Mouse (Mus musculus): ENCODE results near the gene Soat2. TPM values are rescaled to one million over a fixed set of nuclear protein-coding genes. Genes with fewer than 3 reads are reported as not detected.
A peak's percentile ranks its signal among the peaks of the same experiment; 100 is the strongest.

Gene Soat2
- polyA plus RNA-seq, 1 experiment: 0.89 TPM

DNA sequence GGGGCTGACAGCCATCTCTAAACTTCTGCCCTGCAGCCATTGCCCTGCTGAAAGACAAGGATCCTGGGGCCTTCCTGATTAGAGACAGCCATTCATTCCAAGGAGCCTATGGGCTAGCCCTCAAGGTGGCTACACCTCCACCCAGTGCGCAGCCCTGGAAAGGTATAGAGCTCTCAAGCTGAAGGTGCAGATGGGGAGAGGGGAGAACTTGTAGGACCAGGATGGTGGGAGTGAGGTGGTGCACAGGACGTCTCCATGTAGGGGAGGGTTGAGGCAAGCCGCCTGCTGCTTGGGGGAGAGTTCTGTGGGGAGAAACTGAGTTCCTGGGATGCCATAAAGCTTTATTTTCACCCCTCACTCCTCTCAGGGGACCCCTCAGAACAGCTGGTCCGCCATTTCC lies 36.7 kb upstream of the Soat2 start:
- no peak for DNase-seq (ENCODE audit: low spot score)

DNA sequence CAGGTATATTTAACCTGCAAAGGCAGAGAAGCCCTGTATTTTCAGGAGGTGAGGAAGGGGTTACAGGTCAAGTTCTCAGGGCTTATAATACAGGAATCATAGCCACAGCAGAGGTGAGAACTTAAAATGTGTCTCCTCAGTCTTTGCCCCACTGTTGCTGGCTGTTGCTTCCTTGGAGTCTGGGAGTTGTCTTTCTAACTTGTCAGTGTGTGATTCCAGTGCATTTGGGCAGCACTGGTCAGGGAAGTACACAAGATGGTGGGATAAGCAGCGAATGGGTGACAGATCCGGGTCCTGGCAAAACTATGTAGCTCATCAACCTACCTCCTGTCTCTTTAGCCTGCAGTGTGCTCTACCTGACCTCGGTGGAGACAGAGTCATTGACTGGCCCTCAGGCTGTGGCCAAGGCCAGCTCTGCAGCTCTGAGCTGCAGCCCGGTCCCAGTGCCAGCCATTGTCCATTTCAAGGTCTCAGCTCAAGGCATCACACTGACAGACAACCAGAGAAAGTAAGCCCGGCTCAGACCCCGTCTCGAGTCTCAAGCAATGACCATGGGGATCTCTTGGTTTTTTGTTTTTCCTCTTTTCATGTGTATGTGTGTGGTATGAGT lies 35.6 kb upstream of the Soat2 start:
- no peak for DNase-seq (ENCODE audit: low spot score)

DNA sequence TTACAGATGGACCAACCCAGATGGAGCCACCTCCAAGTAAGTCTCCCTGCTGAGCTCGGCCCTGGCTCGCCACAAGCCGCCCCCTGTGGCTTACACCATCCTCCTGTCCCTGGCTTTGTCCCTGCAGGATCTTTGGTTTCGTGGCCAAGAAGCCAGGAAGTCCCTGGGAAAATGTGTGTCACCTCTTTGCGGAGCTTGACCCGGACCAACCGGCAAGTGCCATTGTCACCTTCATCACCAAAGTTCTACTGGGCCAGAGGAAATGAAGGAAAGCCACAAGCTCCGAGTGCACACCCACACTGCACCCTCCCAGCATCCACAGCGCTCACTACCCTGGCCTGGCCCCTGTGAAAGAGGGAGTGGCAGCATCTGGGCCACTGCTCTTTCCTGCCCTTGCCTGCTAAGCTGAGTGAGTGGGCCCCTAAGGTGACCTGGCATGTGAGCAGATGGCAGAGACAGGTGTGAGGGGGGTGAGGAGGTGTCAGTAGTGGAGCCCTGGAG lies 34.5 kb upstream of the Soat2 start:
- no peak for DNase-seq (ENCODE audit: low spot score)

DNA sequence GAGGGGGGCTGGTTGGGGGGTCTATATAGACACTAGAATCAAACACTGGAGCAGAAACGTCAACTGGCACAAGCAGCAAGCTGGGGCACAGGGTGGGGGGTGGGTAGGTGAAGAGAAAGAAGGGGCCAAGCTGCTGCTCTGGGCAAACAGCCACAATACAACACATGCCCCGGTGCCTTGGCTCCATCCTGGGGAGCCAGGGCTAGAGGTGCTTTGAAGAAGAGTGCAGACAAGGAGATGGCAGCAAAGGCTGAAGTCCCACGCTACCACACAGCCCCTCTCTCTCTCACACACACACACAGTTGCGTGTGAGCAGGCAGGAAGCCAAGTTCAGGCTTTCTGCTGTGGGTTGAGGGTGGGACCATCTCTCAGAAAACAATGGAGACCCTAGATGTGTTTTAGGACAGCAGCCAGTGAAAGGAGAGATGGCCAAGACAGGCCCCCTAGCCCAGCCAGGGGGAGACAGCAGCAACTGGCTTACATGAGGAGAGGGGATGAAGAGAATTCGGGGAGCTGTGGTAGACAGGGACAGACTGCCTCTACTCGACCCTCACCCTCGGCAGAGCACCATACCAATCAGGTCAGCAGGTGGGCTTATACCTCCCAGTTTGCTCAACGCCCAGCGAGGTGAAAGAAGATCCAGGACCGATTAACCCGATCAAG lies 33.4 kb upstream of the Soat2 start:
- DNase-seq (ENCODE audit: low spot score): no peak

DNA sequence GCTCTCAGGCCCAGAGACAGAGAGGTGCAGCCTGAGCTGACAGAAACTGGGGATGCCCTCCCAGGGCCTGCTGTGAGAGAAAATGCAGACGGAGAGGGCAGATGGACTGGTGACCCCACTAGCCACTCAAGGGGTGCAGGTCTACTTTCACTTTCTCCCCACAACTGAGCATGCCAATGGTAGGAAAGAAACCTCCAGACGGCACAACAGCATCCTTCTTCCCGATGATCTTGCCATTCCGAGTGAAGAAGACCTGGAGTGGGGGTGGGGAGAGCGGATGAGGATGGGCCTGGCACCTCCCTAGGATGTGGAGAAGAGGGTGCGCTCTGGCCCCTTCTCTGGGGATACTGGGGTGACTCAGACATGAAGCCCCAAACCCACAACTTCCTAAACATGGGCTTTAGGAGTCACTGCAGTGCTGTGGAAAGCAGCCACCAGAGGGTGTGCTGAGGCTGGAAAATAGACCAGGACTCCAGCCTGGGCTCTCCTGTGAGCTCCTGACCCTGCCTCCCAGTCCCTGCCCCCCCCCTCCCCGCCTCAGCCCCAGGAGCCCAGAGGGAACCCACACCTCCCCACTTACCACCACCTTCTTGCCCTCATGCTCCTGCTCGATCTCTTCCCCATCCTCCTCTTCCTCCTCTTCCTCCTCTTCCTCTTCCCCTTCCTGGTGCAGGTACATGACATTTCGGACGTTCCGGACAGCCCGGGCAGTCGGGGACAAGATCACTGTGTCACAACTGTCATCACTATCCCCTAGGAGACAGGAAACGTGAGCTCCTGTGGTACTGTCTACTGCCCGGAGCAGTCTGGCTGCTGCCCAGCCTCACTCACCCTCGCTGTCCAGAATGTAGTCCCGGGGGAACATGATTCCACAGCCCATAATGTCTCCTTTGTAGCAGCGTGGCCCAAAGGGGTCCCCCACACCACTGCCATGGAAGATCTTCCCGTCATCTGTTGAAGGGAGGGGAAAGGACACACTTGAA lies 32.6 kb upstream of the Soat2 start:
- DNase-seq (ENCODE audit: low spot score): no peak

DNA sequence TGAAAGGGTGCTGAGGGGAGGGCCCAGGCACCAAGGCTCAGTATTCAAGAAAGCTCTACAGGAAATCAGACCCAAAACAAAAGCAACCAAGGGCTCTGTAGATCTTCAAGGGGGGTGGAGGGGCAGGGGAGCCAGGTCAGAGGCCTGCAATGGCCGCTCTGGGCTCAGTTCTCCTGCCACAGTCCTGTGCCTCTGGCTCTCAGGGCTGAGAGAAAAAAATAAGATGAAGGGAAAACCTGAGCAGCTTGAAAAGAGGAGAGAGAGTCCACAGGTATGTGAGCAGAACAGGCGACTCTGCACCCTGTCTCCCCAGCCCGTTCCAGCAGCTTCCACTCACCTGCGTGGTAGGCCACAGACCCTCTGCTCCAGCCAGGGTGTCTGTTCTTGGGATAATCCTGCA lies 31.7 kb upstream of the Soat2 start:
- DNase-seq (ENCODE audit: low spot score): no peak

DNA sequence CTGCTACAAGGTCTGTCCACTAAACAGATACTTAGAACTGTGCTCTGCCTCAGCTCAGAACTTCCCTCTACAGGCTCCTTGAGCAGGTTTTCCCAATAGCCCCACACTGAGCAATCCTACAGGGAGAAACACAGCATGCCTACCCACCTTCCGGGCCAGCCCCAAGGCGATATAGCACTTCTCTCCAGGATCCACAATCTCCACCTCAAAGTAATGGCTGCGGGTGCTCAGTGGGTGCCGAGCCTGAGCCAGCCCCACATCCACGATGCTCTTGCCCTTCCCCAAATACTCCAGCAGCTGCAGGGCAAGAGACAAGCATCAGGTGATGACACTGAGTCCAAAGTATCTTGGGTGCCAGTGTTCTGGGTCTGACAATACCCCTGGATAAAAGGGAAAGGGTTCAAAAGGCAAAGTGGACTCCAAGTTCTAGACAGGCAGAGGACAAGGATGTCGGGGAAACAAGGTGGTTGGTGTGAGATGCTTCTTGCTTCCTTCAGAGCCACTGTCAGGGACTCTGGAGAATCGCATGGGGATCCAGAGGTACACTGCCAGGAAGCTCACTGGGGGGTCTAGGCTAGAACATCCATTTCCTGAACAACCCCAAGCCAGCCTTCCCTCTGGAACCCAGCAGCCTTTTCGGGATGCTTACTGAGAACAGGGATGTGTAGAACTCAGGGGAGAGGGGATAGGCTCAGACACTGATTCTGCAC lies 31.1 kb upstream of the Soat2 start:
- no peak for DNase-seq (ENCODE audit: low spot score)

DNA sequence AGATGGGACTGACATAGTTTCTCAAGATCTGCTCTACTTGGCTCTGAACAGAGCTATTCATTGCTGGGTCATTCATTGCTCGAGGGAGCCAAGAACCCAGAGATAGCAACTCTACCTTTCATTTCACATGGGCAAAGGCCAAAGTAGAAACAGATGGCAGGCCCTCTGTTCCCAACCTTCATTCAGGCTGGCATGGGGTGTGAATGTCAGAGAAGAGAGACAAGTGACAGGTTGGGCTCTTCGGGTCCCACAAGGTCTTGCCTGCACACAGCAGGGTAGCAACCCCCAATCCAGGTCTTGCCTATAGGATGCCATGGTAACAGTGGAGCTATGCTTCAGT lies 30.5 kb upstream of the Soat2 start:
- DNase-seq (ENCODE audit: low spot score): no peak

DNA sequence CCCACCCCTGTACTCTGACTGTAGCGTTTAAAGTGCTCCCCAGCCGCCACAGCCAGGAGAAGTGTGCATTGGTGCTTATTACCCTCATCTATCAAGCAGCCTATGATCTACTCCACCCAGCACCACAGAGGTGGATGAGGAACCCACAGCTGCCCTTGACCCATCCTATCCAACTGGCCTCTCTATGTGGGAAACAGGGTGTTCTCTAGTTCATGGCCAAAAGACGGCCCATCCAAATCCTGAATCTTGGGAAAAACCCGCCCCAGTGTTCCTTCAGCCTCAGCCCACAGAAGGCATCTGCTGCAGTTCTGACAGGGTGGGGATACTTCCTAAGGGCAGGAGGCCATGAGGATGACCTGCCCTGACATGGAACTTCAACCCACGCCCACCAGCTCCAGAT lies 29.8 kb upstream of the Soat2 start:
- DNase-seq (ENCODE audit: low spot score): no peak

DNA sequence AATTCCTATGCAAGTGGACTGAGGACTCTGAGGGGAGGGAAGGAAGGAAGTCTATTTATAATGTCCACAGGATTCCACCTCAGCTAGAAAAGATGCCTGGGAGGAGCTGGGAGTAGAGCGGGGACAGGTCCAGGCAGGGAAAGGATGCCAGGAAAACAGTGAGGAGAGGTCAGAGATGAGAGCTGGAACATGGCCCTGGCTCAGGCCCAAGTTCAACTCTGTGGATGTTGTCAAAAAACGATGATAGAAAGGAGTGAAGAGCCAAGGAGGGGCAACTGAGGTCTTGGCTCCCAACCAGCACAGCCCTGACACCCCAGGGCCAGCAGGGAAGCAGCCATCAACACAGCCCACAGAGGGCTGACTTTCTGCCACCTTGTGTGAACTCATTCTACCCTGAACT lies 24.0 kb upstream of the Soat2 start:
- no peak for DNase-seq (ENCODE audit: low spot score)

DNA sequence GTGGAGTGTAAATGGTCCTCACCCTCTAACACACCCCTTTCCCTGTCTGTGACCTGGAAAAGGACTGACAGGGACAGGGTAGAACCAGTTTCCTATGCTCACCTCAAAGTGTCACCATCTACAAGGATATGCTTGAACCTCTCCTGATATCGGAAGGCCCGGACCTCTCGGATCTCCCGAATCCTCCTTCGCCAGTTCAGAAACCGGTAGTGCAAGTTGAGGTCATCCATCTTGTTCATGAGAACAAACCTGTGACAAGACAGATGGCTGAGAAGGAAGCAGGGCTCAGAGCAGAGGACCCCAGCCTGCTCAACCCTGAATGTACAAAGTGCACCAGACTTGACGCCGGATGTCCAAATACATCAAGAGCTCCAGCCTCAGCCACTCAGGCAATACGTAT lies 17.0 kb upstream of the Soat2 start:
- no peak for DNase-seq (ENCODE audit: low spot score)

DNA sequence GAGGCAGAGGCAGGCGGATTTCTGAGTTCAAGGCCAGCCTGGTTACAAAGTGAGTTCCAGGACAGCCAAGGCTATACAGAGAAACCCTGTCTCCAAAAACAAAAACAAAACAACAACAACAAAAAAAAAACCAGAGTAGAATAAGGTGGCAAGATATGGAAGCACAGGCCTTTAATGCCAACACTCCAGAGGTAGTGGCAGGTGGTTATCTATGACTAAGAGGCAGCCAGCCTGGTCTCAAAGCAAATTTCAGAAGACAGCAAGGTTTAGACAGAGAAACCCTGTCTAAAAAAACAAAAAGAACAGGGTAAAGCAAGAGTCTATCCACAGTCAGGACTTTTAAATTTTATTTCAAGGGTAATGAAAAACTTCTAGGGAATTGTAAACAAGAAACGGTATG lies 15.6 kb upstream of the Soat2 start:
- DNase-seq (ENCODE audit: low spot score): no peak

DNA sequence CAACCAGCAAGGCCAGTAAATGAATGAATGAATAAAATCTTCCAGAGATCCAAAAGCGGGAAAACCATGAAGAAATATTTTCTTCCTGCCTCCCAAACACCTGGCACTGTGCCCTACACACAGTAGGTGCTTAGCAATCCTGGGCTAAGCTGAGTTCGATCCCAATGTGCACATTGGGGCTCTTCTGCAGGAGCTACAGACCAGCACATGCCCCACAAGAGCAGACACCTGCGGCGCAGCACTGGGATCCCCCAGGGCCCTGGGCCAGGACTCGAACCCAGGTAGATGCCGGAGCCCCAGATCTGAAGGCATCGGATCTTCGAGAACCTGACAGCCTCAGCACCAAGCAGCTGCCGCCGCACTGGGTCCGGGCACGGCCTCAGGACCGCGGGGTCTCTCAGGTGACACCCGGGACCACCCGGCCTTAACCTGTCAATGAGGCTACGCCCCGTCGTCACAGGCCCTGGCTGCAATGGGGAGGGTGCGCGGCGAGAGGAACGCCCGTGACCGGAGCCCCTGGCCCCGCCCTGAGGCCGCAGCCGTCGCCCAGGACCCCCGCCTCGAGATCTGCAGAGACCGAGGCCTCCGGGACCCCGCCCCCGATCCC lies 14.7 kb upstream of the Soat2 start:
- no peak for DNase-seq (ENCODE audit: low spot score)

DNA sequence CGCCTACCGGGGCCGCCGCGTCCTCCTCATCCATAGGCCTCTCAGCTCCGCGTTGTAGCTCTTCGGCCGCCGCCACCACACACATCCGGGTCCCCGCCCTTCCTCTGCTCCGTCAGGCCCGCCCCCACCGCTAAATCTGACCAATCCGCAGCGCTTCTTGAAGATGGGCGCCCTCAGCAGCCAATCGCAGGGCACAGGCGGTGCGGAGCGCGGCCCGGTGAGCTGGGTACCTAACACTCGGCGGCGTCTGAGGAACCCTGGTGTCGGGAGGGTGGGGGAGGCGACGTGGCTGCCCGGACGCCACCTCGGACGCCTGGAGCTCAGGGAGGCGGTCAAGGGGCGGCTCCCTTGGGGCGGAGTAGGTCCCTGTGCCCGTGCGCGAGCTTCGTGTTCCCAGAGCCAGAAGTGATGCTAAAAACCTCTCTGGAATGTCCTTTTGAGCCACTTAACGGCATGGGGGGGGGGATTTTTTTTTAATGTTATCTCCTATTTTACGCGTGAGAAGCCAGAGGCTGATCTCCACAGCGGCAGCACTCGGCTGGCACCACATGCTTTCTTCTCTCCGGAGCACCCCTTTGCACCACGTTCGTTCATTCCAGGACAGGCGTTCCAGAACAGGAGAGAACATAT lies 14.1 kb upstream of the Soat2 start, which contains the start of gene Spryd3:
Gene Spryd3, minus strand, starts transcription at position 106 of the 630 bp plus-strand sequence.
- DNase-seq (ENCODE audit: low spot score): peak; percentile 99

DNA sequence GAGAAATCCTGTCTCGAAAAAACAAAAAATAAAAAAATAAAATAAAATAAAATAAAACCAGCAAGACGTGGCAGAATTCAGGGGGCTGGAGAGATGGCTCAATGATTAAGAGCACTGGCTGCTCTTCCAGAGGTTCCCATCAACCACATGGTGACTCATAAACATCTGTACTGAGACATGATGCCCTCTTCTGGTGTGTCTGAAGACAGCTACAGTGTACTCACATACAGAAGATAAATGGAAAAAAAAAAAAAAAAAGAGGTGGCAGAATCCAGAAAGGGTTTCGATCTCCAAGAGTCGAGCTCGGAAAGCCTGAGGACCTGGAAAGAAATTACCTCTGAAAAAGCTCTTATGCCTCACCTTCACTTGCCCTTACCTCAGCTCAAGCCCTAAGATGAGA lies 9.2 kb upstream of the Soat2 start:
- no peak for DNase-seq (ENCODE audit: low spot score)

DNA sequence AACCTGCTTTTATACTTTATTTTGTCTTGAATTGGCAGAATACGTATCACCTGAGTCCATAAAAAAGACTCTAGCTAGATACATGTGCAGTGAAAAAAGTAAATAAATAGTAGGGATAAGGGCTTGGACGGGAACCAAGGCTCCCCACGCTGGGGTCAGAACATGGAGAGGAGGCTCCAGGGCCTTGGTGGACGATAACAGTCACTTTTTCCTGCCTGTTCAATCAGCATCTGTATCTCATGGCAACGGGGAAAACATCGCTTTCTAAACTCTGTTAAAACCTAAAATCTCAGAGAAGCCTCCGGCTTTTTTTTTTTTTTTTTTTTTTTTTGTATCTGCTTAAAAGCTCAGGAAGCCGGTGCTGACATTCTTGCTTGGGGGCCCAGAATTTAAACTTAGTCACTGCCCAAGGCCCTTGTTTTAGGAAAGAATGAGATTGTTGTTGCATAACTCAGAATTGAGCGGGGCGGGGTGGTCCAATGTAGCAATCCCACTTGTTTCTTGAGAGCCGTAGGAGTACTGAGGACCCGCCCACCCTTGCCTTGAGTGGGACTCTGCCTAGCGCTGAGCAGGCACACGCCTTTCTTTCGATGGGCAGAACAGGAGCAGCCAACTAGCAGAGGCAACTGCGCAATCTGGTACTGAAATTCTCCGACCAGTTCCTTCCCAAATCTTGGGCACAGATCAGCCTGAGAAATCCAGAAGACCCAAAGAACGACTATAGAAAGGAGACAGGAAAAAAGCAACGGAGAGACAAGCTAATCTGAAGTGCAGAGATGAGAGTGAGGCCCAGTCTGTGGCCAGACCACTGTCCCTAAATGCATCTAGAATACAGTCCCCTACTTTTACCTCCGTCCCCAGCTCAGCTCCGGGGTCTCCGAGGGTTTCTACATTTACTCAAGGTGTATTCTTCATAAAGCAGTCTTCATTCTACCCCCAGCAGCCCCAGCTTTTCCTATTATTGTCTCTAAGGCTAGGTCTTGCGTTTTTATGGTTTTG lies 7.1 kb upstream of the Soat2 start:
- DNase-seq (ENCODE audit: low spot score): no peak

DNA sequence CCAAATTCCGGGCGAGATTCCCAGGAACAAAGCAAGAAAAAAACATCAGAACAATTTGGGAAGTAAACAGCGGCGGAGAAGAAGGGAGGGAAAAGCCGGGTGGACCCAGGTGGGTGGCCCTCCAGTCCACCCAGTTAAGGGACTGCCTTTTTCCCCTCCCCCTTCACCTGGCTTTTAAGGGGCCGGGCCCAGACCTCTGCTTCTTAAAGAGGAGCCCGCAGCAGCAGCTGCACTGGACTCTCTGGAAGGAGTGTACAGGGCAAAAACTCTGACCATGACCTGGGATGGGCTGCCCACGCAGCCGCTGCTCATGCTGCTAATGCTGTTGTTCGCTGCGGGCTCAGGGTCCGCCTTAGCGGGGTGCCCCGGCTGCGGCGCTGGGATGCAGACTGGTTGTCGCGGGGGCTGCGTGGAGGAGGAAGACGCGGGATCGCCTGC lies 6.0 kb upstream of the Soat2 start, which contains the start of gene Igfbp6:
Gene Igfbp6, plus strand, starts transcription at position 89 of the 438 bp plus-strand sequence.
- no peak for DNase-seq (ENCODE audit: low spot score)

DNA sequence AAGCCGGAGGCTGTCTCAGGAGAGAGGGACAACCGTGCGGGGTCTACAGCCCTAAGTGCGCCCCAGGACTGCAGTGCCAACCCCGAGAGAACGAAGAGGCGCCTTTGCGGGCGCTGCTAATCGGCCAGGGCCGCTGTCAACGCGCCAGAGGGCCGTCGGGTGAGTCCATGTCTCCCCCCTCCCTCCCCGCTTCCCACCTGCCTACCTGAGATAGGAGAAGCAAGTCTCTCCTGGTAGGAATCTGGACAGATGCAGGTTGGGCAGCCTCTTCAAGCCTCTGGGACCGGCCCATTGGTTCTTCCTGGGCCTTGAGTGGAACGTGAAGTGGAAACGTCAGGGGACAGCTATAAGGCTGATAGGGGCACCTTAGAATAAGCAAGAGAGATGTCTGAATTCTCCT lies 5.6 kb upstream of the Soat2 start:
- DNase-seq (ENCODE audit: low spot score): no peak

DNA sequence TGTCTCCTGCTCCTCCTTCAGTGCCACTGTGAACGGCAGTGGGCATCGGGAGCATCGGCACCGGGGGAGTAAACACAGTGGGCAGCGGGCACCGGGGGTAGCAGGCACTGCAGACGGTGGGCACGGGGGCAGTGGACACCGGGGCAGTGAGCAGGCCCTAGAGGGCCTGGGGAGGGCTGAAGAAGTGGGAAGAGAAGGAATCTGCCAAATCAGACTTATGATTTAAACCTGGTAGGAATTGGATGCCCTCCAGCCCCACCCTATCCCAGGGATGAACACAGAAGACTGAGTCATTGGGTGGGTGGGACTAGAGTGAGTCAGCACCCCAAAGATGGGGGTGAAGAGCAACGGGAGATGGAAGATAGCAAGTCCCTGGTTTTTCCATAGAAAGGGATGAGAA lies 5.0 kb upstream of the Soat2 start:
- DNase-seq (ENCODE audit: low spot score): no peak

DNA sequence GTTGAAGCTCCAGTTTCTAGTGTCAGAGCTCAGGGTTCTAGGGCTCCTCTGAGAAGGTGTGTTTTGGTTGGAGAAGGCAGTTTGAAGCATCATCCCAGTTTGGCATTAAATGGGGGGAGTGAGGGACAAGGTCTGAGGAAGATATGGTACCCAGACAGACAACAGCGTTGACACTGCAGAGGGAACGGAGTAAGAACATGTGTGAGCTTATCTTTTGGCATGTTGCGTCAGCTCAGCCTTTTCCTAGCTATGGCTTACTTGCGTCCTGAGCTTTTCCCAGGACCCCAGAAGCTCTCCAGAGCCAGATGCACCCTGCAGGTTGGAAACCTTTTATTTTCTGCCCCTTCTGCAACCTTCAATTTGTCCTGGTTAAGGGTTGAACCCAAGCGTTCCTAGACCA lies 4.2 kb upstream of the Soat2 start:
- DNase-seq (ENCODE audit: low spot score): no peak
